Mouse (Mus musculus) myocyte (in vitro differentiated cells): ENCODE data around the gene Eif4g3. TPM values are rescaled to one million over a fixed set of nuclear protein-coding genes. Genes with fewer than 3 reads are reported as not detected.

Experiments
- H3K27me3 ChIP-seq: one replicate; pipeline ENCODE4 v1.6.1; 2011; ENCODE audit not compliant: control insufficient read depth, insufficient read depth, insufficient read length
- H3K36me3 ChIP-seq: one replicate; pipeline ENCODE4 v1.6.1; 2011; ENCODE audit not compliant: control insufficient read depth, insufficient read depth
- H3K4me2 ChIP-seq: one replicate; pipeline ENCODE4 v1.6.1; 2011; ENCODE audit warnings: low read depth, control low read depth
- H3K4me3 ChIP-seq: one replicate; pipeline ENCODE4 v1.5.1; 2011; ENCODE audit warnings: mild to moderate bottlenecking, control low read depth, moderate library complexity
- H3K79me2 ChIP-seq: one replicate; pipeline ENCODE4 v1.6.1; 2011; ENCODE audit not compliant: control insufficient read depth, insufficient read depth
- H3ac ChIP-seq: one replicate; pipeline ENCODE4 v1.6.1; 2011; ENCODE audit not compliant: control insufficient read depth, insufficient read length
- CEBPB ChIP-seq: IDR thresholded peaks from 2 replicates; pipeline ENCODE4 v1.6.1; 2011; ENCODE audit warnings: mild to moderate bottlenecking, moderate library complexity; ENCODE audit not compliant: poor library complexity, insufficient read depth, severe bottlenecking
- E2F4 ChIP-seq: IDR thresholded peaks from one replicate; pipeline ENCODE4 v1.6.1; 2011; ENCODE audit warnings: mild to moderate bottlenecking, control low read depth, moderate library complexity; ENCODE audit not compliant: insufficient read depth
- MAX ChIP-seq: IDR thresholded peaks from one replicate; pipeline ENCODE4 v1.6.1; 2011; ENCODE audit warnings: low read depth, mild to moderate bottlenecking, control low read depth
- MYOD1 ChIP-seq, 3 experiments: IDR thresholded peaks; one replicate each; pipeline ENCODE4 v1.6.1; 2011; ENCODE audit warnings: control low read depth in 2 of 3, low read depth in 2 of 3, mild to moderate bottlenecking in 2 of 3, moderate library complexity in 1 of 3; ENCODE audit not compliant: insufficient read length in 2 of 3, control insufficient read depth in 1 of 3
- MYOG ChIP-seq, 3 experiments: IDR thresholded peaks; one replicate each; pipeline ENCODE4 v1.6.1; 2011; ENCODE audit warnings: control low read depth in 2 of 3, low read depth in 2 of 3, mild to moderate bottlenecking in 2 of 3; ENCODE audit not compliant: insufficient read length in 2 of 3, control insufficient read depth in 1 of 3, insufficient read depth in 1 of 3
- POLR2A ChIP-seq: IDR thresholded peaks from one replicate; pipeline ENCODE4 v1.6.1; 2011; ENCODE audit warnings: low read depth, mild to moderate bottlenecking, control low read depth, moderate library complexity; ENCODE audit not compliant: insufficient read length
- POLR2AphosphoS2 ChIP-seq: IDR thresholded peaks from one replicate; pipeline ENCODE4 v1.6.1; 2011; ENCODE audit warnings: low read depth, control low read depth; ENCODE audit not compliant: insufficient read length
- REST ChIP-seq: IDR thresholded peaks from one replicate; pipeline ENCODE4 v1.6.1; 2011; ENCODE audit warnings: mild to moderate bottlenecking, control low read depth, moderate library complexity; ENCODE audit not compliant: insufficient read depth, insufficient read length
- SRF ChIP-seq: IDR thresholded peaks from one replicate; pipeline ENCODE4 v1.6.1; 2011; ENCODE audit warnings: low read depth; ENCODE audit not compliant: control insufficient read depth, insufficient read length
- TCF12 ChIP-seq: IDR thresholded peaks from one replicate; pipeline ENCODE4 v1.6.1; 2011; ENCODE audit warnings: mild to moderate bottlenecking, control low read depth; ENCODE audit not compliant: poor library complexity, insufficient read depth, severe bottlenecking
- TCF3 ChIP-seq: IDR thresholded peaks from one replicate; pipeline ENCODE4 v1.6.1; 2011; ENCODE audit warnings: low read depth, control low read depth; ENCODE audit not compliant: insufficient read length
- USF1 ChIP-seq: IDR thresholded peaks from one replicate; pipeline ENCODE4 v1.6.1; 2011; ENCODE audit warnings: low read depth, mild to moderate bottlenecking, control low read depth, moderate library complexity
- polyA plus RNA-seq: library from polyadenylated mRNA; unstranded; fragments of >200 nt; fragmentation: generic; extraction: Trizol; gene quantifications from one replicate; pipeline ENCODE4 v1.2.1, GENCODE M21; 2012; ENCODE audit warnings: missing spikeins

Eif4g3 gene
- polyA plus RNA-seq, 1 experiment = 32.9 TPM

DNA sequence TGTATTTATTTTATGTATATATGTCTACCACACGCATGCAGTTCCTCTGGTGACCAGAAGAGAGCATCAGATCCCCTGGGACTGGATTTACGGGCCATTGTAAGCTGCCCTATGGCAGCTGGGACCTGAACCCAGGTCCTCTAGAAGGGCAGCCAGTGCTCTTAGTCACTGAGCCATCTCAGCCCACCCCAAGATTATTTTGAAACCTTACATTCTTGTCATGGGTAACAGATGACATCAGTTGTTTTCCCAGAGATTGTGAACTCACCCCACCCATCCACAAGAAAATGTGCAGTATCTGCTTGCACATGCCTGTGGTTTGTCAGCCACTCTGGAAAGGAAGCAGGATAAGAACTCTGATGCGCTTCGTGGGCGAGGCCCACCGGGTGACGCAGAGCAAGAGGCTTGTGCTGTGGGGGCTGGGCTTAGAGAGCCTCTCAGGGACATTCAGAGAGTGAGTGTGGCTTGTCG, 37.9 kb upstream of the Eif4g3 start:
- Histone ChIP-seq H3ac (no peak overlapping the region), H3K36me3 (peaks cover 13% of the 10 kb centered on the region), H3K79me2 (no peaks in the 10 kb centered on the region), H3K4me3 (no peak overlapping the region), H3K4me2 (peak overlapping the region; percentile 39), H3K27me3 (no peaks in the 10 kb centered on the region)
- TF ChIP-seq E2F4 (no peak), SRF (no peak), TCF3 (peak; percentile 10), USF1 (no peak), POLR2AphosphoS2 (no peak), MYOG (IDR thresholded peaks at IDR 0.05; ENCODE audit: control insufficient read depth in 1 of 3, insufficient read depth in 1 of 3, insufficient read length in 2 of 3, low read depth in 2 of 3) (peak in 1 of 3 experiments; percentile 56), REST (no peak), CEBPB (peak; percentile 67), TCF12 (peak; percentile 2), POLR2A (no peak), MYOD1 (IDR thresholded peaks at IDR 0.05; ENCODE audit: control insufficient read depth in 1 of 3, insufficient read length in 2 of 3, low read depth in 2 of 3) (peak in 1 of 3 experiments; percentile 31), MAX (no peak)

DNA sequence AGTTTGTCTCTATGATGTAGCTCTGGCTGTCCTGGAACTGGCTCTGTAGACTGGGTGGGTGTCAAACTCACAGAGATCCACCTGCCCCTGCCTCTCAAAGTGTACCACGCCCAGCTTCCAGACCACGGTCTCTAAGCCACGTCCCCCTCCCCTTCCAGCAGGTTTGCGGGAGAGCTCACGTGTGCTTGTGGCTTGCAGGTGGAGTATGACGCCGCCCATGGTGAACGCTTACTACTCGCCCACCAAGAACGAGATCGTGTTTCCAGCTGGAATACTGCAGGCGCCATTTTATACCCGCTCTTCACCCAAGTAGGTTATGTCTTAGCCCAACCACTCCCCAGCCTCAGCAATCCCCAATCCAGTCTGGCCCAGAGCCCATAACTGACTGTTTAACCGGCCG, 36.6 kb upstream of the Eif4g3 start:
- Histone ChIP-seq H3K4me3 (no peak overlapping the region), H3ac (no peak overlapping the region), H3K79me2 (no peaks in the 10 kb centered on the region), H3K4me2 (no peak overlapping the region), H3K27me3 (no peaks in the 10 kb centered on the region), H3K36me3 (peaks cover 13% of the 10 kb centered on the region)
- TF ChIP-seq POLR2A = no peak
- TF ChIP-seq MYOD1 (IDR thresholded peaks at IDR 0.05; ENCODE audit: control insufficient read depth in 1 of 3, insufficient read length in 2 of 3, low read depth in 2 of 3) = peak in 1 of 3 experiments; percentile 69

DNA sequence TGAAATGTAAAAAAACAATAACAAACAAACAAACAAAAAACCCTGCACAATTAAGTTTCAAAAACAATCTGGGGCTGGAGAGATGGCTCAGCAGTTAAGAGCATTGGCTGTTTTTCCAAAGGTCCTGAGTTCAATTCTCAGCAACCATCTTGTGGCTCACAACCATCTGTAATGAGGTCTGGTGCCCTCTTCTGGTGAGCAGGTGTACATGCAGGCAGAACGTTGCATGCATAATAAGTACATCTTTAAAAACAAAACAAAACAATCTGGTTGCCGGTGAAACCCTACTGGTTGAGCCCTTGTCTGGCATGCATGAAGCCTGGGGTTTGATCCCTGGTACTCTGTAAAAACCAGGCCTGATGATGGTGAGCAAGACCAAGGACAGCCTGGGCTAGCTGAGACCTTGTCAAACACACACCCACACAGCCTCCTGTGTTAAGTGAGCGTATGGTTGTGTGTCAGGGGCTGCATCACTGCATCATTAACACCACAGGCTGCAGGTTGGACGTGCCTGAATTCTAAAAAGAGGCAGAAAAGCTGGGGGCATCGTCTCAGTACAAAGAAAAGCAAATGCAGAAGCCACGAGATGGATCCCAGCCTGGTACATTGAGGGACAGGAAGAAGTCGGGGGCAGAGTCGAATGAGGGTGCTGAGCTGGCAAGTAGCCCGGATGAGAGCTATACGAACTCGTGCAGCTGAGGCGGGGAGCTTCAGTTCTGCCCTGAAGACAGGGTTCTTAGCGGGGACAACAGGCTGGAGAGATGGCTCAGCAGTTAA, 32.7 kb upstream of the Eif4g3 start:
- Histone ChIP-seq H3K4me2 (no peak overlapping the region), H3ac (no peak overlapping the region), H3K4me3 (no peak overlapping the region), H3K79me2 (no peaks in the 10 kb centered on the region), H3K27me3 (no peaks in the 10 kb centered on the region), H3K36me3 (peaks cover 5% of the 10 kb centered on the region)
- TF ChIP-seq CEBPB (no peak), E2F4 (no peak), REST (no peak), MYOG (IDR thresholded peaks at IDR 0.05; ENCODE audit: control insufficient read depth in 1 of 3, insufficient read depth in 1 of 3, insufficient read length in 2 of 3, low read depth in 2 of 3) (no peak), MYOD1 (IDR thresholded peaks at IDR 0.05; ENCODE audit: control insufficient read depth in 1 of 3, insufficient read length in 2 of 3, low read depth in 2 of 3) (no peak), POLR2A (no peak), USF1 (no peak), TCF12 (no peak), SRF (no peak), POLR2AphosphoS2 (no peak), TCF3 (no peak), MAX (no peak)

DNA sequence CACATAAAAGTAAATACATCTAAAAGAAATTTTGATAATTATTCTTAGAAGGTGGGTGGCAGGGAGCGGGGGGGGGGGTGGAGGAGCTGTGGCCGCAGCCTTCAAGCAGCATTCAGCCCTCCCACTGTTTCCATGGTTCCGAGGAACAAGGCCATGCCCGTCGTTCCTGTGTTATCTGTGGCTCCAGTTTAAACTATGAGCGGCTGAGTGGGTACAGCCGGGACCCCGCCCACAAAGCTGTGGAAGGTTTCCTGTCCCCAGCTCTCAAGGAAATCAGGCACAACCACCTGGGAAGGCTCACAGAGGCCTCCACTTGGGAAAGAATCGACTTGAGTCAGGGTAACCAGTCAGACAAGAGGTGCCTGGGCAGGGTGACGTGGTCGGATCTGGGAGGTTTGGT, 32.1 kb upstream of the Eif4g3 start:
- H3ac ChIP-seq = no peak overlapping the region
- no peaks in the 10 kb centered on the region for H3K27me3 ChIP-seq
- no peaks in the 10 kb centered on the region for H3K79me2 ChIP-seq
- H3K4me2 ChIP-seq = no peak overlapping the region
- H3K36me3 ChIP-seq = peaks cover 5% of the 10 kb centered on the region
- no peak overlapping the region for H3K4me3 ChIP-seq
- TF ChIP-seq E2F4 = no peak
- no peak for TF ChIP-seq MAX
- TF ChIP-seq POLR2A = no peak
- no peak for TF ChIP-seq POLR2AphosphoS2
- TF ChIP-seq MYOG (IDR thresholded peaks at IDR 0.05; ENCODE audit: control insufficient read depth in 1 of 3, insufficient read depth in 1 of 3, insufficient read length in 2 of 3, low read depth in 2 of 3) = no peak
- TF ChIP-seq MYOD1 (IDR thresholded peaks at IDR 0.05; ENCODE audit: control insufficient read depth in 1 of 3, insufficient read length in 2 of 3, low read depth in 2 of 3) = no peak
- TF ChIP-seq REST = no peak
- no peak for TF ChIP-seq TCF3
- TF ChIP-seq SRF = no peak
